Mouse (Mus musculus): ENCODE data around the gene Mmadhc. TPM values are rescaled to one million over a fixed set of nuclear protein-coding genes. Genes with fewer than 3 reads are reported as not detected.

Mmadhc gene
- 163 and 173 TPM in 2 replicates for polyA plus RNA-seq (2016; fragmentation: Nextera tagmentation; extraction: Ambion mirVana)

GRCm38 (mm10) chr2:50296109-50296986 lies at the start of gene Mmadhc:
TSS of gene Mmadhc (minus strand) at chr2:50296801.
- under 1% methylated on average over 58 of the region's 58 CpGs for WGBS
- H3K9me3 ChIP-seq = no peaks in the 10 kb centered on the region
- peaks cover 33% of the 10 kb centered on the region for H3K4me1 ChIP-seq (replicated peaks)
- peak within 1 kb of the TSS; percentile 72 for H3K4me3 ChIP-seq
- H3K36me3 ChIP-seq = peaks cover 15% of the 10 kb centered on the region
- no peaks in the 10 kb centered on the region for H3K27me3 ChIP-seq (ENCODE audit: insufficient read depth, poor library complexity, severe bottlenecking)
- peak within 1 kb of the TSS; percentile 97 for H3K27ac ChIP-seq
- peak; percentile 96 for DNase-seq (ENCODE audit: low spot score)

GRCm38 (mm10) chr2:50343598-50343997 lies 47.0 kb upstream of the Mmadhc start:
- Histone ChIP-seq H3K4me1 (replicated peaks) (0 out of 2 replicates have a peak, but pooled peaks cover 4% of the 10 kb centered on the region), H3K27ac (no peak overlapping the region), H3K36me3 (no peaks in the 10 kb centered on the region), H3K4me3 (no peak overlapping the region), H3K27me3 (ENCODE audit: insufficient read depth, poor library complexity, severe bottlenecking) (no peaks in the 10 kb centered on the region), H3K9me3 (no peaks in the 10 kb centered on the region)
- whole genome bisulfite sequencing = 83% methylated on average over 8 of the region's 8 CpGs
- DNase-seq (ENCODE audit: low spot score) = no peak

DNA sequence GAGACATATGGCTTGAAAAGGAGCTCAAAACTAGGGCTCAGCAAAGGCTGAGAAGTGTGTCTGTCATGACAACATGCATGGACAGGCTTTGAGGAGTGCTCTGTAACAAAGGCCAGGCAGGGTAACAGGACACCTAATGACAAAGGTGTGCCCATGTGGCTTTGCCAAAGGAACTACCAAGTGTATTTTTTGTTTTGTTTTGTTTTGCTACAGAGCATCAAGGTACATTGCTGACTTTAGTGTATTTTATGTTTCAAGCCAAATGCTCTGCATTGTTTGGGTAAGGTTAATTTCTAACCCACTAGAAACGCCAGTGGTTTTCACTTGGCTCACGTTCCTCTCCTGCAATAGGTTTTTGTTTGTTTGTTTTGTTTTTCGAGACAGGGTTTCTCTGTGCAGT lies 42.5 kb upstream of the Mmadhc start:
- Histone ChIP-seq H3K36me3 (no peaks in the 10 kb centered on the region), H3K27ac (no peak overlapping the region), H3K9me3 (no peaks in the 10 kb centered on the region), H3K27me3 (ENCODE audit: insufficient read depth, poor library complexity, severe bottlenecking) (no peaks in the 10 kb centered on the region), H3K4me3 (no peak overlapping the region), H3K4me1 (replicated peaks) (no peaks in the 10 kb centered on the region)
- DNase-seq (ENCODE audit: low spot score) = no peak
- 75% methylated on average over 3 of the region's 3 CpGs for WGBS

GRCm38 (mm10) chr2:50337596-50337995 lies 41.0 kb upstream of the Mmadhc start:
- Histone ChIP-seq H3K36me3 (no peaks in the 10 kb centered on the region), H3K27ac (no peak overlapping the region), H3K27me3 (ENCODE audit: insufficient read depth, poor library complexity, severe bottlenecking) (no peaks in the 10 kb centered on the region), H3K9me3 (no peaks in the 10 kb centered on the region), H3K4me1 (replicated peaks) (no peaks in the 10 kb centered on the region), H3K4me3 (no peak overlapping the region)
- no peak for DNase-seq (ENCODE audit: low spot score)
- WGBS = 57% methylated on average over 1 of the region's 1 CpGs

DNA sequence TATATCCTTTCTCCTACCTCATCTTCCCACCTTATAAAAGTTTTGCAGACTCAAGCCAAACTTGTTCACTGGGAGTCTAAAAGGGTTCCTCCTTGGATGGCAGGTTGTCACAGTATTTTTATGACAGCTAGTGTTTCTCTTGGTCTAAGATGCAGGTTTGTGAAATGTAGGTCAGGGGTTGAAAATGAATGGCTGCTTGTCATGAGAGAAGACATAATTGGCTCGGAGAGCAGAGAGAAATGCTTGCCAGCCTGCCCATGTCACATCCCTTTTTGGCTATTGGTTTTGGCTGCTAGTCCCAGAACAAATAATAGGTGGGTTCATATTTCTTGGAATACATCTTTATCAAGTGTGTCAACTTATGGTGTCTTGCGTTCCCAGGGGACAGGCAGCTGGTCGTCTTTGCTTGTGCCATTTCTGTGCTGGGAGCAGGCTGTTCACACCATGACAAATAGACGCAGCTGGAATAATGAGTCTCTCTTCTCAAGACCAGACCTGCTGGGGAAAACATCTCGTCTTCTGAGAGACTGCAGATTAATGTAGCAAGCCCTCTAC lies 35.2 kb upstream of the Mmadhc start:
- DNase-seq (ENCODE audit: low spot score) = no peak
- H3K9me3 ChIP-seq = no peaks in the 10 kb centered on the region
- no peaks in the 10 kb centered on the region for H3K27me3 ChIP-seq (ENCODE audit: insufficient read depth, poor library complexity, severe bottlenecking)
- H3K4me3 ChIP-seq = no peak overlapping the region
- WGBS = 59% methylated on average over 5 of the region's 5 CpGs
- H3K4me1 ChIP-seq (replicated peaks) = no peaks in the 10 kb centered on the region; the same call in 1 of the 2 replicates
- H3K36me3 ChIP-seq = no peaks in the 10 kb centered on the region
- H3K27ac ChIP-seq = no peak overlapping the region

GRCm38 (mm10) chr2:50328181-50328580 lies 31.6 kb upstream of the Mmadhc start:
- H3K27me3 ChIP-seq (ENCODE audit: insufficient read depth, poor library complexity, severe bottlenecking) = no peaks in the 10 kb centered on the region
- 80% methylated on average over 4 of the region's 4 CpGs for WGBS
- DNase-seq (ENCODE audit: low spot score) = no peak
- no peaks in the 10 kb centered on the region; the same call in 1 of the 2 replicates for H3K4me1 ChIP-seq (replicated peaks)
- H3K9me3 ChIP-seq = no peaks in the 10 kb centered on the region
- no peak overlapping the region for H3K4me3 ChIP-seq
- H3K36me3 ChIP-seq = no peaks in the 10 kb centered on the region
- no peak overlapping the region for H3K27ac ChIP-seq

- no peaks in the 10 kb centered on the region for H3K36me3 ChIP-seq
- no peaks in the 10 kb centered on the region for H3K9me3 ChIP-seq
- no peaks in the 10 kb centered on the region for H3K4me1 ChIP-seq (replicated peaks)
- no peaks in the 10 kb centered on the region for H3K27me3 ChIP-seq (ENCODE audit: insufficient read depth, poor library complexity, severe bottlenecking)
- no peak for DNase-seq (ENCODE audit: low spot score)
- H3K4me3 ChIP-seq = no peak overlapping the region
- 92% methylated on average over 7 of the region's 7 CpGs for WGBS
- H3K27ac ChIP-seq = no peak overlapping the region
Observed at GRCm38 (mm10) chr2:50324799-50325198, 28.2 kb upstream of the Mmadhc start.

DNA sequence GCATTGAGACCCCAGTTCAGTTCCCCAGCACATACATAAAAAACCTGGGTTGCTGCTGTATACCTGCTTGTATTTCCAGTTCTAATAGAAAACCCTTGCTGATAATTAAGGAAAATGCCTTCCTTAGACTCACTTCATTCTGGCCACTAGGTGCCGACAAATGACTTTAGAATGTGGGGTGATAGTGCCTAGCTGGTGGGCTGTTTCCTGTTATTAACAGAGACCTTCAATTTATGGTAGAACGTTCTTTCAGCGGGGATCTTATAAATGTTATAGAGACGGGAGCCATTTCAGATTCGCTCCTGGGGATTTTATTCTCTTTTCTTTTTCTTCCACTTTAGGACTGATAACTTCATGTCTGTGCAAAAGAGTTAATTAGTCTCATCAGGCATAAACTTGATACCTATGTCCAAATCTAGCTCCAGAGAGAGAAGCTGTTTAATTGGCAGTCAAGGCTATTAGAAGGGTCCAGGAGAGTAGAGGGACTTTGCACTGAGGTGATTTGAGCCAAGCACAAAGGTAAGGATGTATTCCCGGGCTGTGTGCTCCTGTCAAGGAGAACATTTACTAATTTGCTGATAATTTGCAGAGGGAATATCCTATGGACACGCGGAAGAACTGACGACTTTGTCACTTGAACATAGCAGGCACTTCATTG lies 10.2 kb upstream of the Mmadhc start:
- no peak overlapping the region for H3K27ac ChIP-seq
- no peaks in the 10 kb centered on the region for H3K9me3 ChIP-seq
- peak; percentile 53 for DNase-seq (ENCODE audit: low spot score)
- WGBS = 60% methylated on average over 9 of the region's 9 CpGs
- H3K4me1 ChIP-seq (replicated peaks) = no peaks in the 10 kb centered on the region
- H3K4me3 ChIP-seq = no peak overlapping the region
- no peaks in the 10 kb centered on the region for H3K27me3 ChIP-seq (ENCODE audit: insufficient read depth, poor library complexity, severe bottlenecking)
- H3K36me3 ChIP-seq = no peaks in the 10 kb centered on the region

GRCm38 (mm10) chr2:50304824-50305577 lies 8.4 kb upstream of the Mmadhc start:
- no peak for DNase-seq (ENCODE audit: low spot score)
- Histone ChIP-seq H3K27me3 (ENCODE audit: insufficient read depth, poor library complexity, severe bottlenecking) (no peaks in the 10 kb centered on the region), H3K36me3 (no peaks in the 10 kb centered on the region), H3K4me3 (no peak overlapping the region), H3K27ac (no peak overlapping the region), H3K4me1 (replicated peaks) (no peaks in the 10 kb centered on the region), H3K9me3 (no peaks in the 10 kb centered on the region)
- 88% methylated on average over 1 of the region's 1 CpGs for WGBS

- WGBS = under 1% methylated on average over 9 of the region's 9 CpGs
- Histone ChIP-seq H3K4me3 (peak overlapping the region; percentile 72), H3K27me3 (ENCODE audit: insufficient read depth, poor library complexity, severe bottlenecking) (no peaks in the 10 kb centered on the region), H3K27ac (0 out of 2 replicates have a peak overlapping the region, but pooled peaks have one; percentile 23), H3K36me3 (peaks cover 10% of the 10 kb centered on the region; the same call in 1 of the 2 replicates), H3K9me3 (no peaks in the 10 kb centered on the region), H3K4me1 (replicated peaks) (peaks cover 33% of the 10 kb centered on the region)
- peak; percentile 16 for DNase-seq (ENCODE audit: low spot score)
Observed at GRCm38 (mm10) chr2:50296987-50297350, 368 bp upstream of the Mmadhc start.

GRCm38 (mm10) chr2:50295562-50295961 lies 1.0 kb downstream of the Mmadhc start:
- peaks cover 33% of the 10 kb centered on the region for H3K4me1 ChIP-seq (replicated peaks)
- H3K27ac ChIP-seq = peak overlapping the region; percentile 97
- no peaks in the 10 kb centered on the region for H3K9me3 ChIP-seq
- H3K36me3 ChIP-seq = peaks cover 23% of the 10 kb centered on the region
- peak overlapping the region; percentile 72 for H3K4me3 ChIP-seq
- no peak for DNase-seq (ENCODE audit: low spot score)
- H3K27me3 ChIP-seq (ENCODE audit: insufficient read depth, poor library complexity, severe bottlenecking) = no peaks in the 10 kb centered on the region
- WGBS = 44% methylated on average over 5 of the region's 5 CpGs

GRCm38 (mm10) chr2:50294084-50294483 lies 2.5 kb downstream of the Mmadhc start:
- peaks cover 33% of the 10 kb centered on the region for H3K4me1 ChIP-seq (replicated peaks)
- 94% methylated on average over 2 of the region's 2 CpGs for WGBS
- H3K9me3 ChIP-seq = no peaks in the 10 kb centered on the region
- no peak for DNase-seq (ENCODE audit: low spot score)
- H3K27ac ChIP-seq = no peak overlapping the region
- no peak overlapping the region for H3K4me3 ChIP-seq
- peaks cover 36% of the 10 kb centered on the region for H3K36me3 ChIP-seq
- H3K27me3 ChIP-seq (ENCODE audit: insufficient read depth, poor library complexity, severe bottlenecking) = no peaks in the 10 kb centered on the region
